Mouse (Mus musculus): ENCODE measurements around the gene 5730522E02Rik. TPM values are rescaled to one million over a fixed set of nuclear protein-coding genes. Genes with fewer than 3 reads are reported as not detected.

The 5730522E02Rik gene
- polyA plus RNA-seq, 1 experiment from 2014 or later = 8.4 TPM

GRCm38 (mm10) chr11:25856629-25857568 lies 353.7 kb downstream of the 5730522E02Rik start:
- ATAC-seq (ENCODE audit: low FRiP score, low read depth) = no peak
- no peaks in the 10 kb centered on the region for H3K9me3 ChIP-seq
- H3K9ac ChIP-seq (replicated peaks) = no peak overlapping the region
- no peaks in the 10 kb centered on the region for H3K27me3 ChIP-seq
- H3K4me1 ChIP-seq = peaks cover 38% of the 10 kb centered on the region
- no peak overlapping the region for H3K4me3 ChIP-seq
- WGBS = 27% methylated on average over 16 of the region's 16 CpGs
- H3K36me3 ChIP-seq = no peaks in the 10 kb centered on the region
- peak overlapping the region; percentile 69 for H3K27ac ChIP-seq (replicated peaks)
- H3K4me2 ChIP-seq (replicated peaks) = peak overlapping the region; percentile 32

- Histone ChIP-seq H3K9me3 (no peaks in the 10 kb centered on the region), H3K27ac (replicated peaks) (peak overlapping the region; percentile 69), H3K4me1 (peaks cover 38% of the 10 kb centered on the region), H3K27me3 (no peaks in the 10 kb centered on the region), H3K4me2 (replicated peaks) (peak overlapping the region; percentile 32), H3K4me3 (no peak overlapping the region), H3K36me3 (no peaks in the 10 kb centered on the region), H3K9ac (replicated peaks) (no peak overlapping the region)
- 45% methylated on average over 9 of the region's 9 CpGs for WGBS
- no peak for ATAC-seq (ENCODE audit: low FRiP score, low read depth)
Observed at GRCm38 (mm10) chr11:25855794-25856193, 354.8 kb downstream of the 5730522E02Rik start.

DNA sequence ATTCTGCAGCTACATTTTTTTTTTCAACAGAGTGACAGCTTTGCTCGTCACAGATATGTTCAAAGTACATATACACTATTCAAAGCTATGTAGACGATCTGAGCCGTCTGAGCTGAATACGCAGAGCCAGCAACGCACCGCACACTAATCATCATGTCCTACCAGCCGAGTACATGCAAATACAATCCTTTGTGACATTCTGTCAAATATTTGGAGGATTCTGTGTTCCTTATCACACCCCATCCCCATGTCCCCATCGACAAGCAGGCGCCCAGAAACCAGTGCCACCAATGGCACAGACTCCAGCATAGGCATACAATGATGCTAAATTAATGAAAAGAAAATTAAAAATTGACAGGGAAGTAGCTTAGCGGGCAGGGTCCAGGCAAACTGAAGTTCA lies 356.3 kb downstream of the 5730522E02Rik start:
- Histone ChIP-seq H3K9me3 (no peaks in the 10 kb centered on the region), H3K4me2 (replicated peaks) (no peak overlapping the region; the same call in 1 of the 2 replicates), H3K27ac (replicated peaks) (peak overlapping the region; percentile 30; the same call in 1 of the 2 replicates), H3K9ac (replicated peaks) (no peak overlapping the region), H3K27me3 (no peaks in the 10 kb centered on the region), H3K4me1 (peaks cover 38% of the 10 kb centered on the region), H3K36me3 (no peaks in the 10 kb centered on the region), H3K4me3 (no peak overlapping the region)
- 44% methylated on average over 10 of the region's 10 CpGs for WGBS
- no peak for ATAC-seq (ENCODE audit: low FRiP score, low read depth)

GRCm38 (mm10) chr11:25853032-25853431 lies 357.5 kb downstream of the 5730522E02Rik start:
- no peak overlapping the region for H3K27ac ChIP-seq (replicated peaks)
- no peaks in the 10 kb centered on the region for H3K36me3 ChIP-seq

GRCm38 (mm10) chr11:25848824-25849644 lies 361.5 kb downstream of the 5730522E02Rik start:
- Histone ChIP-seq H3K27ac (replicated peaks) (no peak overlapping the region), H3K4me1 (peaks cover 7% of the 10 kb centered on the region), H3K9me3 (no peaks in the 10 kb centered on the region), H3K36me3 (no peaks in the 10 kb centered on the region), H3K4me2 (replicated peaks) (no peak overlapping the region), H3K27me3 (no peaks in the 10 kb centered on the region), H3K9ac (replicated peaks) (no peak overlapping the region), H3K4me3 (no peak overlapping the region)
- no peak for ATAC-seq (ENCODE audit: low FRiP score, low read depth)
- WGBS = 67% methylated on average over 14 of the region's 14 CpGs

More at GRCm38 (mm10) chr11:25853032-25853431, 357.5 kb downstream of the 5730522E02Rik start:
- Histone ChIP-seq H3K4me1 (peaks cover 38% of the 10 kb centered on the region), H3K9me3 (no peaks in the 10 kb centered on the region), H3K27me3 (no peaks in the 10 kb centered on the region), H3K4me2 (replicated peaks) (no peak overlapping the region), H3K9ac (replicated peaks) (no peak overlapping the region), H3K4me3 (no peak overlapping the region)
- peak; percentile 59; the same call in 1 of the 2 replicates for ATAC-seq (ENCODE audit: low FRiP score, low read depth)
- WGBS = 19% methylated on average over 5 of the region's 5 CpGs

DNA sequence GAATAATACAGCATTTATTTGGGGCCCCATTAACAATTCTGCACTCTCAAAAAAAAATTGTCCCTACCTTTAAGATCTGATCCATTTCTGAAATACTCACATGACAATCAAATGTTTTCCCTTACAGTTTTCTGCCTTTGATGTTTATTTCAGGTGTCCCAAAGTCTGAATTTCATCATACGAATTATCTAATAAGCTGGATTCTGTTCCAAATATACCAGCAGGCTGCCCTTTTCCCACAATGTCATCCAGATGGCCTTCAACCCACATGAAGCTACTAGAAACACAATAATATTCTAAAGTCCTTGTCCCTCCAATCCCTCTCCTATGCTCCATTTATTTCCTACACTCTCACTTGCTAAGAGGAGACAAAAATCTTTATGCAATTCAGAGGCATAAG lies 372.1 kb downstream of the 5730522E02Rik start:
- H3K9ac ChIP-seq (replicated peaks) = no peak overlapping the region
- H3K27ac ChIP-seq (replicated peaks) = no peak overlapping the region
- H3K9me3 ChIP-seq = no peaks in the 10 kb centered on the region
- WGBS = 84% methylated on average over 1 of the region's 1 CpGs
- no peaks in the 10 kb centered on the region for H3K36me3 ChIP-seq
- no peaks in the 10 kb centered on the region for H3K27me3 ChIP-seq
- H3K4me1 ChIP-seq = no peaks in the 10 kb centered on the region
- H3K4me3 ChIP-seq = no peak overlapping the region
- no peak overlapping the region for H3K4me2 ChIP-seq (replicated peaks)
- ATAC-seq (ENCODE audit: low FRiP score, low read depth) = no peak

DNA sequence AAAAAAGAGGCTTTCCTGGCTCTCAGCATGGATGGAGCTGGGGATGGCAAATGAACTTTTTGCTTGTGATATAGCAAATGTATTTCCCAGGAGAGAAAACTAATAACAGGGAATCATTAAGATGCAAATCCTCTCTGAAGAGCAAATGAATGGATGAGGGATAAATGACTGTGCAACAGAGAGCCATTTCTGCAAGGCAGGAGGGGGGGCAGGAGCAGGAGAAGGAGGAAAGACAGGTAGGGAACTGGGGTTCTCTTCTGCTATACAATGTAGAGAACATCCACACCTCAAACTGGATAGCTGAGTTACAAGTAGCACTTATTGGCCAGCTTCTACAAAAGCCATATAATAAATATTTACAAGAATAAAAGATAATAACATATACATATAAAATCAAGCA lies 390.8 kb downstream of the 5730522E02Rik start:
- H3K4me1 ChIP-seq = 0 out of 2 replicates have a peak, but pooled peaks cover 5% of the 10 kb centered on the region
- no peaks in the 10 kb centered on the region for H3K36me3 ChIP-seq
- no peaks in the 10 kb centered on the region for H3K27me3 ChIP-seq
- H3K9me3 ChIP-seq = peaks cover 6% of the 10 kb centered on the region; the same call in 1 of the 2 replicates
- H3K4me3 ChIP-seq = no peak overlapping the region
- 0 out of 2 replicates have a peak, but pooled peaks have one; percentile 44 for ATAC-seq (ENCODE audit: low FRiP score, low read depth)
- H3K4me2 ChIP-seq (replicated peaks) = no peak overlapping the region
- no peak overlapping the region for H3K27ac ChIP-seq (replicated peaks)
- H3K9ac ChIP-seq (replicated peaks) = no peak overlapping the region

DNA sequence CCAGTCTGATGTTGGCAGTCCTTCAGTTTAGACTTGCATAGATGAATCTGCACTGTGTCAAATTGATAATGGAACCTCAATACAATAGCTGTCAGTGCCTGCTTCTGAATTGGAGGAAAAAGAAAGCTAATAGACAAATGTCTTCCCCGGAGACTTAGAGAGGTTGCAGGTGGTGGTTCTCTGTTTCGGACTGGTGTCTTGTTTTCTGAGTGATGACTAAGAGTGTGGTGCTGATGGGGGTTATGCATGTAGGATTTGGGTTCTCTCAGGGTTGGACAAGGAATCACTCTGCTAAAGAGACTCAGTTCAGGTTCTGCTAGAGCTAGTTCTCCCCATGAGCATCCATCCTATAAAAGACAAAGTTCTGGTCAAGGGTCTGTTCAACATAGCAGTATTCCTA lies 397.1 kb downstream of the 5730522E02Rik start:
- WGBS = 73% methylated on average over 2 of the region's 2 CpGs
- Histone ChIP-seq H3K36me3 (no peaks in the 10 kb centered on the region), H3K27me3 (no peaks in the 10 kb centered on the region)

DNA sequence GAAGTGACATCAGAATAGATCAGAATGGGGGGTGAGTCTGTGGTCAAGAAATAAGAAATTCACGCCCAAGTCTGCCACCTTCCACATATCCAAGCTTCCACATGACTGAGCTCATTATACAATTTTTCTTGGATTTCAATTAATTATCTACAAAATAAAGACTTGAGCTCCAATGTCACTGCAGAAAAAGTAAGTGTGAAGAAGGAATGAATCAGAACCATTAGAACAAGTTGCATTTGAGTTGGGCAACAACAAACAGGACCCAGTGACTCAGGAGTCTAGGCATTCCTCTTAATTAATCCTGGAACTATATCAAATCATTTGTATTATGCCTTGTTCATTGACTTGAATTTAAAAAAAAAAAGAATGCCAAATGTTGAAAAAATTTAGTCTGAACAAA lies 422.9 kb downstream of the 5730522E02Rik start:
- Histone ChIP-seq H3K27ac (replicated peaks) (no peak overlapping the region), H3K4me2 (replicated peaks) (no peak overlapping the region), H3K4me3 (no peak overlapping the region), H3K36me3 (no peaks in the 10 kb centered on the region), H3K9me3 (no peaks in the 10 kb centered on the region), H3K27me3 (no peaks in the 10 kb centered on the region), H3K9ac (replicated peaks) (no peak overlapping the region), H3K4me1 (no peaks in the 10 kb centered on the region)
- no peak for ATAC-seq (ENCODE audit: low FRiP score, low read depth)
- WGBS = 89% methylated on average over 1 of the region's 1 CpGs

More for the DNA sequence above, 397.1 kb downstream of the 5730522E02Rik start:
- Histone ChIP-seq H3K27ac (replicated peaks) (no peak overlapping the region), H3K9ac (replicated peaks) (no peak overlapping the region), H3K4me1 (no peaks in the 10 kb centered on the region), H3K4me2 (replicated peaks) (no peak overlapping the region), H3K4me3 (no peak overlapping the region), H3K9me3 (no peaks in the 10 kb centered on the region)
- ATAC-seq (ENCODE audit: low FRiP score, low read depth) = no peak

DNA sequence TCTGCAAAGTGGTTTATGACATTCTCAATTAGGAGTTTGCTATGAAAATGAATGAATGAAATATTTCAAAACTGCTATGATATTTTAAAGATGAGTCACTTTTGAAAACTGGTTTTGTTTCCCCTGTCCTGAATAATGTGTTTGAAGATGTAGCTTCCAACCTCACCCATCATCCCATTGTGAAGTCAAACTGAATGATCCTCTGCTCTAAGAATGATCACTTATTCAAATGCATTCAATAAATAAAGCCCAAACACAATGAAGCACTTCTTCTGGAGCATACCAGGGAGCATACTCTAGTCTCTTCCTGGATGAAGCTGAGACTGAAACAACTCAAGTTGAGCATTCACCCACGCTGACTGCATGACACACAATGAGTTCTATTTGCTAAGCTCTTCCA lies 438.3 kb downstream of the 5730522E02Rik start:
- no peak overlapping the region for H3K4me2 ChIP-seq (replicated peaks)
- H3K27me3 ChIP-seq = no peaks in the 10 kb centered on the region
- no peaks in the 10 kb centered on the region for H3K9me3 ChIP-seq
- H3K36me3 ChIP-seq = no peaks in the 10 kb centered on the region
- H3K4me1 ChIP-seq = 0 out of 2 replicates have a peak, but pooled peaks cover 9% of the 10 kb centered on the region
- H3K27ac ChIP-seq (replicated peaks) = no peak overlapping the region
- H3K9ac ChIP-seq (replicated peaks) = no peak overlapping the region
- ATAC-seq (ENCODE audit: low FRiP score, low read depth) = no peak
- 59% methylated on average over 1 of the region's 1 CpGs for WGBS
- H3K4me3 ChIP-seq = no peak overlapping the region

DNA sequence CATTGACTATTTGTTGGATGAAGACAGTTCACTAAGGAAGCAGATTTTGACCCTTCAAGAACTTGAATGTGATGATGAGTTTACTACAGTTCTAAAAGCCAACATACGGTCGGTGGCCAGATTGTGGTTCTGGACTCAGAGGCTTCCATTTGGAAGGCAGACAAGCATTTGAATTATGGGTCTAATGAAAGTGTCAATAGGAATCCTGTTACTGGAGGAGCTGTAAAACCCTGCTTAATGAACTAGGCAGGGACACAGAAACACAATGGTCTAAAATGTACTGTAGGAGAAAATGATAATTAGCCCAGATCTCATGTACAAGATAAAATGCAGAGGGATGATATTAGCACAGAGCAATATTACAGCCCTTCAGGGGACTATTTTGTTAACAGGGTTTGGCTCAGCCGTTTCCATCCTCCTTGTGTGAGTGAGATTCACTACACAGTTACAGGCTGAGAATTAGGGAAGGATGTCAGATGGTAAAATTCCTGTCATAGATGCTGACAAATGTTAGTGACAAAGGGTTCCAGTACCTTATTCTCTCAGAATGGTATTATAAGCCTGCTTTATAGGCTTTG lies 439.5 kb downstream of the 5730522E02Rik start:
- H3K27me3 ChIP-seq = no peaks in the 10 kb centered on the region
- H3K36me3 ChIP-seq = no peaks in the 10 kb centered on the region
- H3K9ac ChIP-seq (replicated peaks) = no peak overlapping the region
- whole genome bisulfite sequencing = 85% methylated on average over 3 of the region's 3 CpGs
- H3K4me3 ChIP-seq = no peak overlapping the region
- no peak overlapping the region for H3K4me2 ChIP-seq (replicated peaks)
- H3K27ac ChIP-seq (replicated peaks) = no peak overlapping the region
- ATAC-seq (ENCODE audit: low FRiP score, low read depth) = no peak
- 0 out of 2 replicates have a peak, but pooled peaks cover 9% of the 10 kb centered on the region for H3K4me1 ChIP-seq
- no peaks in the 10 kb centered on the region for H3K9me3 ChIP-seq

All from midbrain, embryonic 12.5 days (tissue).